In genomic region chr5:76139171-76139671, GRCm38 (mm10) we compare ENCODE assay signal across 8 mouse cellular contexts. TPM values are rescaled to one million over a fixed set of nuclear protein-coding genes. Genes with fewer than 3 reads are reported as not detected.
A peak's percentile ranks its signal among the peaks of the same experiment; 100 is the strongest.
DNase-seq lines count a peak whose midpoint lies in the region; ATAC-seq and TF ChIP-seq lines count a peak whose summit lies in the region.

No protein-coding gene starts in this region.

- peaks cover 12% of the 10 kb centered on the region; the same call in 1 of the 2 replicates for H3K4me1 ChIP-seq in kidney, embryonic 14.5 days (ENCODE audit: control insufficient read depth, insufficient read depth, low read length)
- H3K4me1 ChIP-seq in kidney, adult 2 months (ENCODE audit: control insufficient read depth, insufficient read depth, low read length): no peaks in the 10 kb centered on the region
- peaks cover 13% of the 10 kb centered on the region for H3K4me1 ChIP-seq in limb, embryonic 13.5 days
- peaks cover 6% of the 10 kb centered on the region; the same call in 1 of the 2 replicates for H3K4me1 ChIP-seq in neural tube, embryonic 12.5 days

- peak overlapping the region; percentile 70; the same call in 1 of the 2 replicates for H3K4me3 ChIP-seq in kidney, embryonic 14.5 days (ENCODE audit: low read length)
- H3K4me3 ChIP-seq in kidney, adult 2 months (ENCODE audit: insufficient read depth, low read depth, low read length): no peak overlapping the region
- peak overlapping the region; percentile 66 for H3K4me3 ChIP-seq in limb, embryonic 13.5 days
- H3K4me3 ChIP-seq in neural tube, embryonic 12.5 days: no peak overlapping the region

- 48% methylated on average over 7 of the region's 7 CpGs for WGBS in kidney, embryonic 14.5 days
- whole genome bisulfite sequencing in kidney, adult 2 months: 50% methylated on average over 7 of the region's 7 CpGs
- 41% methylated on average over 7 of the region's 7 CpGs for WGBS in limb, embryonic 13.5 days
- 44% methylated on average over 7 of the region's 7 CpGs for WGBS in neural tube, embryonic 12.5 days

- no peaks in the 10 kb centered on the region for H3K9me3 ChIP-seq in kidney, embryonic 14.5 days (ENCODE audit: control insufficient read depth, low read length)
- H3K9me3 ChIP-seq in limb, embryonic 13.5 days: no peaks in the 10 kb centered on the region
- H3K9me3 ChIP-seq in neural tube, embryonic 12.5 days: no peaks in the 10 kb centered on the region

- no peak overlapping the region for H3K27ac ChIP-seq in kidney, embryonic 14.5 days (ENCODE audit: low read depth, low read length)
- H3K27ac ChIP-seq in kidney, adult 2 months (ENCODE audit: insufficient read depth, low read depth, low read length): no peak overlapping the region
- H3K27ac ChIP-seq in limb, embryonic 13.5 days: peak overlapping the region; percentile 98; the same call in 1 of the 2 replicates
- H3K27ac ChIP-seq in neural tube, embryonic 12.5 days: no peak overlapping the region

- ATAC-seq in kidney, embryonic 14.5 days (ENCODE audit: low FRiP score, low TSS enrichment): no peak
- ATAC-seq in limb, embryonic 13.5 days (ENCODE audit: low FRiP score, low read depth): no peak
- ATAC-seq in neural tube, embryonic 12.5 days (ENCODE audit: low FRiP score, low read depth): no peak

- no peak for TF ChIP-seq CTCF in kidney, adult 2 months (conservative IDR thresholded peaks at IDR 0.05; ENCODE audit: insufficient read depth, insufficient read length, low read depth, low read length)

- H3K9ac ChIP-seq in kidney, embryonic 14.5 days (ENCODE audit: low read depth, low read length): peak overlapping the region; percentile 92; the same call in 1 of the 2 replicates
- H3K9ac ChIP-seq in limb, embryonic 13.5 days: no peak overlapping the region; the same call in 1 of the 2 replicates
- no peak overlapping the region for H3K9ac ChIP-seq in neural tube, embryonic 12.5 days

- no peaks in the 10 kb centered on the region for H3K27me3 ChIP-seq in kidney, embryonic 14.5 days (ENCODE audit: control insufficient read depth, insufficient read depth, low read length)
- H3K27me3 ChIP-seq in kidney, adult 2 months (replicated peaks; ENCODE audit: control insufficient read depth, insufficient read depth, low read length): no peaks in the 10 kb centered on the region
- H3K27me3 ChIP-seq in limb, embryonic 13.5 days: no peaks in the 10 kb centered on the region
- no peaks in the 10 kb centered on the region for H3K27me3 ChIP-seq in neural tube, embryonic 12.5 days (replicated peaks)

- H3K36me3 ChIP-seq in kidney, embryonic 14.5 days (ENCODE audit: control insufficient read depth, insufficient read depth, low read length): no peaks in the 10 kb centered on the region
- no peaks in the 10 kb centered on the region for H3K36me3 ChIP-seq in kidney, adult 2 months (ENCODE audit: control insufficient read depth, insufficient read depth, low read length)
- H3K36me3 ChIP-seq in limb, embryonic 13.5 days: no peaks in the 10 kb centered on the region
- no peaks in the 10 kb centered on the region for H3K36me3 ChIP-seq in neural tube, embryonic 12.5 days

- no peak for DNase-seq in kidney, adult 2 months
- DNase-seq in NIH3T3 (ENCODE audit: low read depth): peak; percentile 8
- DNase-seq in heart, adult 9 months (ENCODE audit: low spot score in 2 of 2): peak; percentile 53 to 61
- DNase-seq in gastrocnemius, adult 8-10 months (ENCODE audit: low spot score in 2 of 2): no peak
- DNase-seq in ovary, adult 18-20 months (ENCODE audit: low spot score): no peak

- H3K4me2 ChIP-seq in kidney, embryonic 14.5 days (replicated peaks; ENCODE audit: low read depth, low read length): peak overlapping the region; percentile 56
- H3K4me2 ChIP-seq in limb, embryonic 13.5 days (replicated peaks): peak overlapping the region; percentile 81
- peak overlapping the region; percentile 69 for H3K4me2 ChIP-seq in neural tube, embryonic 12.5 days (replicated peaks)

- no peak for TF ChIP-seq POLR2A in kidney, adult 2 months (IDR thresholded peaks at IDR 0.05; ENCODE audit: low read depth, low read length)

RNA-seq across cellular contexts. Expression of gene Srd5a3, which starts 0.8 kb away (rescaled TPM):
- 26.0 and 35.3 TPM in 2 replicates for polyA plus RNA-seq in kidney, embryonic 14.5 days (2014; fragmentation: Nextera tagmentation; extraction: Ambion mirVana)
- polyA plus RNA-seq in kidney, adult 2 months (2012; rRNA removed): 56.9 and 69.9 TPM in 2 replicates
- polyA plus RNA-seq in limb, embryonic 13.5 days (2015; fragmentation: Nextera tagmentation; extraction: Ambion mirVana): 35.5 and 36.9 TPM in 2 replicates
- 20.1 and 20.2 TPM in 2 replicates for polyA plus RNA-seq in neural tube, embryonic 12.5 days (2016; fragmentation: Nextera tagmentation; extraction: Ambion mirVana)
- total RNA-seq in gastrocnemius, adult 8-10 months (2022): 1 to 10 TPM; 1.1 to 2.6 (median 2.0) TPM

RNA-seq across cellular contexts. Expression of gene Tmem165, which starts 44.5 kb away (rescaled TPM):
- polyA plus RNA-seq in kidney, embryonic 14.5 days (2014; fragmentation: Nextera tagmentation; extraction: Ambion mirVana): 127 and 139 TPM in 2 replicates
- 29.4 and 38.7 TPM in 2 replicates for polyA plus RNA-seq in kidney, adult 2 months (2012; rRNA removed)
- polyA plus RNA-seq in limb, embryonic 13.5 days (2015; fragmentation: Nextera tagmentation; extraction: Ambion mirVana): 108 and 111 TPM in 2 replicates
- 99.3 and 104 TPM in 2 replicates for polyA plus RNA-seq in neural tube, embryonic 12.5 days (2016; fragmentation: Nextera tagmentation; extraction: Ambion mirVana)
- 10 to 100 TPM; 12.1 to 14.5 (median 13.7) TPM for total RNA-seq in gastrocnemius, adult 8-10 months (2022)

Comparison
In these comparisons a context has a peak if more than half of its experiments do, and no peak if none do; other contexts are left out.
1. H3K4me3 ChIP-seq: peak in kidney, embryonic 14.5 days (single experiment) and limb, embryonic 13.5 days (single experiment); none in kidney, adult 2 months (single experiment) and neural tube, embryonic 12.5 days (single experiment).
2. DNase-seq: peak in NIH3T3 (single experiment) and heart, adult 9 months (2 of 2); none in kidney, adult 2 months (single experiment), gastrocnemius, adult 8-10 months (0 of 2) and ovary, adult 18-20 months (single experiment).
3. Peak in every context shown above with its lines, with median percentiles within 50 percentile points of each other: H3K4me2 ChIP-seq.